Mouse (Mus musculus): ENCODE measurements at regions not wholly inside any gene's neighbourhood (a gene's known extent, or its start where the extent isn't known, plus 50 kb on each side); places are given as distances from the start of the nearest gene placed in this dataset.

DNA sequence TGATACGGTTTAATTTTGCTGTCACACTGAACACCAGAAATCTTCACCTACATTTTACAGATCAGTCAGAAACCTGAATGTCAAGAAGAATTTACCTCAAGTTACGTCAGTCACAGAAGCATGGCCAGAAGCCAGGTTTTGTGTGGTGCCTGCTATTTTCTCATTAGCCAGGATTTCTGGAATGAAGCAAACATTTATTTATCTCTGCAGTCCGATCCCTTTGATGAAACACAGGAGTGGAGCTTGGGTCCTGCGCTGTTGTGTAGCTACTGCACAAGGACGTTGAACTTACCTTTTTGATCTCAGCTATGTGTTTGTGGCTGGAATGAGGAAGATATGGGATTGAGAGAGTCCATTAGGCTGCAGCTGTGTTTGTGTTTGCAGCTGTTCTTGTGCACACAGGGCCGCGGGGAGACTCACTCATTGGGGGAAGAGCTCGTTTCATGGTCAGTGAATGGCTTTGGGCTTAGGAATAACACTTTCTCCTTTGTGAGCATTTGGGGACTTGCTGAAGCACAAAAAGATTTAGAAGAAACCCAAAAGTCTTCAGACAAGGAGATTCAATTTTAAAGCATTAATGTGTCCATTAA, 318.2 kb downstream of the Gpat3 start:
- in situ Hi-C loops (cut with MboI; ENCODE audit: unreplicated experiment in 2 of 2): no loop called here

DNA sequence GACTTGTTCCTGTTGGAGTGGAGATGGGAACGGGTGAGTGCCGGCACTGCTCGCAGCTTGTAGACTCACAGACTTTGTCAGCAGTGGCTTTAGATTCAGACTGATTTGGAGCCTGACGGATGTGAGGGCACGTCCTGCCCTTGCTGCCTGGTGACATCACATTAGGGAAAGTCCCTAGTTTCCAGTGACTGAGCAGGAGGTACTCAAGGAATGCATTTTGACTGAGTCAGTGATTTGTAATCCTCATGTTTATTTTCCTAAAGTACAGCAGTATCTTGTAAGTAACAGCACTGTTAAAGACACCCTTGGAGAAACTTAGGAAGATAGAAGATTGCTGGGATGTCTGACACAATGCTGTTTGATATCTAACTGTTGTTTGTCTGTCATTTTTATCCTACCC, 317.6 kb downstream of the Gpat3 start:
- in situ Hi-C loops (cut with MboI; ENCODE audit: unreplicated experiment in 2 of 2): no loop called here

DNA sequence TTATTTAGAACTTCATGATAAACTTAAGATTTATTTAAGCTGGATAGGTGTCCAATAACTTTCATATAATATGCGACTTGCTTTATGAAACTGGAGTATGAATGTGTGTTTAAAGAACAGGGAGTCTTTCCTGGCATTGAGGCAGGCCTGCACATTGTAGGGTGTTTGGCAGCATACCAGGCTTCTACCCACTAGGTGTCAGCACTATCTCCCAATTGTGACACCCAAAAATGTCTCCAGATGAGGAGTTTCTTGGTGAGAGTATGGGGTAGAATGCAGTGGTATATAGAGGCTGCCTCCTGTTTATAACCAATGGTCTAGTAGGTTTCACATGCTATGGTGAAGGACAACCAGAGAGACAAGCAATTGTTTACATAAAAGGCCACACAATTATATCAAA, 311.9 kb downstream of the Gpat3 start:
- in situ Hi-C loops (cut with MboI; ENCODE audit: unreplicated experiment in 2 of 2): no loop called here

DNA sequence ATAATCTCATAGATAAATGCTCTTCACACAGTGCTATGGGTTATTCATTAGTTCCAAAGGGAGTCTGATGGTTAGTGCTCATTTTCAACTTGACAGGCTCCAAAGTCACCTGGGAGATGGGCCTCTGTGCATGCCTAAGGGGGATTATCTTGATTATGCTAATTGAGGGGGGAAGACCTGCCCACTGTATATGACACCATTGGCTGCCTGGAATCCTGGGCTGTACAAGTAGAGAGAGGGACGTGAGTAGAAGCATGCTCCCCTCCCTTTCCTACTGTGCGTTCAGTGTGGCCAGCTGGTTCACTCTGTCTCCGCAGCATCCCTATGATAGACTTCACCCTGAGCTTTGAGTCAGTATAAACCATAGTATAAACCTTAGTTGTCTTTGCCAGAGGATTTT, 300.8 kb downstream of the Gpat3 start:
- in situ Hi-C loops (cut with MboI; ENCODE audit: unreplicated experiment in 2 of 2): no loop called here

DNA sequence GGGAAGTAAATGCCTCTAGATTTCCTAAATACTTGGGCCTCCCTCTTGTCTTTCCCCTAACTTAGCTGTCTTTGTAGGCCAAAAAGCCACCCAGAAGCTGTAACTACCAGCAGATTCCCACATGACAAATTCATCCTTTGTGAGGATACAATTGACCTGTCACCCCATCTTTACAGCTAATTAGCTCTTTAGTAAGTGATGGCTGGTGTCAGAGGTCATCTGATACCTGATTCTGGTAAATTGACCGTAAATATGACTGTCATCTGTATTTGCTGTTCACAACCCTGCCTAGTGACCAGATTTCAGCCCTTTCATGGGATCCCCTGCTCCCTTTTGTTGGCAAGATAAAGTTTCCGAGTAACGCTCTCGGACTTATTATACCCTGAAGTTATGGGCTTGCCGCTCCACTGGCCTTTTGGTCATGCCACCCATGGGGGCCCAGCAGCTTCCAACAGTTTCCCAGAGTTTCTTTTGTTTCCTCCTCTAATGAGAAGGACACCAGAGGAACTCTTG, 279.5 kb downstream of the Gpat3 start:
- in situ Hi-C loops (cut with MboI; ENCODE audit: unreplicated experiment in 2 of 2): no loop called here

DNA sequence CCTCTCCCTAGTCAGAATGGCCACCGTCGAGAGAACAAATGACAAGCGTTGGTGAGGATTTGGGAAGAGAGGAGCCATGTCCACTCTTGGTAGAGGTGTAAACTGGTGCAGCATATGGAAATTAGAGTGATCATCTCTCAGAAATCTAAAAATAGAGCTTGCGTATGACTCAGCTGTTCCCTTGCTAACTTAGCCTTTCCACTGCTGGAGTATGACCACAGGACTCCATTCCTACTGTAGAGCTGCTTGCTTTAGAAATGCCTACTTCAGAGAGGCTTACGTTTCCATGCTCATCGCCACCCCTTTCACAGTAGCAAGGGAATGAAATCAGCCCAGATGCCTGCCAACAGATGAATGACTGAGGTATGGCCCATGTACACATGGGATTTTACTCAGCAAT, 277.4 kb downstream of the Gpat3 start:
- in situ Hi-C loops (cut with MboI; ENCODE audit: unreplicated experiment in 2 of 2): no loop called here

DNA sequence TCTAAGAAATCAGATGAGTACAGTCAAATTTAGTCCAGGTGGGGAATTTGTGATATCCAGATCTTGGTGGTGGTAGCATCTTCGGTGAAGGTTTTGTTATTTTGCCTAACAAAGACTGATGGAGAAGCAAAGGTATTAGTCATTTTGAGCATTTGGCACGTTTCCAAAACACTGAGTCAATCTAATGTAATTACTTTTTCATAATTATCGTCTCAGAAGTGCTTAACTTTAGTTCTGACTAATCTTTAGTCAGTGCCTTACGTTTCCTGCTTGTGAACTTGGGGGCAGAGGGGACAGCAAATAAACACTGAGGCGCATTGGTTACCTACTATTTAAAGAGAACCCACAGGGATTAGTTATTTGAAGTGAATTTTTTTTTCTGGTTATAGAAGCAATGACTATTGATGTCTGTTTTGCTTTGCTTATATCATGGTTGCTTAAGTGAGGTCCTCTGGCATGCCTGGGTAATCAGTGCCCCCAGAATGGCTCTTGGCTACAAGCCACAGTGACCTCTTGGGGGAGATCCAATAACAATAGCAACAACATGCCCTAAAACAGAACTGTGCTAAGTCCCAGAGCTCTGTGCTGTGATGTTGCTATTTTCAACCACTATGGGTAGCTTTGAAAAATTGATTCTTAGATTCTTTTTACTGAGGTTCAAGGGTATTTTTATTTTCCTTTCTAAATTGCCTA, 275.1 kb downstream of the Gpat3 start:
- in situ Hi-C loops (cut with MboI; ENCODE audit: unreplicated experiment in 2 of 2): no loop called here

DNA sequence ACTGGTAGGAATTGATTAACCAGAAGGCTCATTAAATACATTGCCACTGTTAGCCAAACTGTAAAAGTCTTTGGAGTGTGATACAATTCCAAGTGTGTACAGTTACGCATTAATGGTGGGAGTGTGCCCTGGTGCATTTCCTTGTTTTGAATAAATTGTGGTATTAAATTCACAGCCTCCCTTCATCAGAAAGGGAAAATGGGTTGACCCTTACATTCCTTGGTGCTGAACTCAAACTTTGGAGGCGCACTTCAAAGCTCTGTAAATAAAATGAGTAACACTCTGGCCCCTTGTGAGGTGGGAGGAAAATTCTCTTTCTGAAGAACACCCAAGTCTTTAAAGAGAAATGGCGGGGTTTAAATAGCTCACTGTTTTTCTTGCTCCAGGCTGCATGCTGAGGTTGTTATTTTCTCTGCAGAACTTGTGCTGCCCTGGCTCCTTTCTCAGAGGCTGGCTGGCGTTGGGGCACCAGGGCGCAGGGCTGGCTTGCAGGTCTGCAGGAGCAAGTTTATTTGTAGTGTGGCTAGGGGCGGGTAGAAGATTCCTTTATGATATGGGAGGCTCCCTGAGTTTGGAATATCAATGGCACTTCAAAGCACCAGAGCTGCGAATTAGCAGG, 266.7 kb downstream of the Gpat3 start:
- in situ Hi-C loops (cut with MboI; ENCODE audit: unreplicated experiment in 2 of 2): no loop called here

DNA sequence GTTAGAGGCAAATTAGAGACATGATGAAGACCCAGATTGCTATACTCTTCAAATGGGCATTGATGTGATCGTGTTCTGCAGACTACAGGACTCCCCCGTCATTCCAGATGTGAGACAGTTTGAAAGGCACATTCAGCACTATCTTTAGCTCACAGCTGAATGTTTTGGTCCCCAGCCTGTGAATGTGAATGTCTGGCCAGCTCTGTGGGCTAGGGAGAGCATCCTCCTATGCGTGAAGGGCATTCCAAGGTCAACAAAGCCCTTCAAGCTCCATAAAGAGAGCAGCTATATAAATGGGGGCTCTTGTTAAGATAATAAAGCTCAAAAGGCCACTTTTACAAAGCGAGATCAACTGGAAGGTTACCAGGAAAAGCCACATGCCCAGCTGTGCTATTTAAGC, 266.1 kb downstream of the Gpat3 start:
- in situ Hi-C loops (cut with MboI; ENCODE audit: unreplicated experiment in 2 of 2): no loop called here

DNA sequence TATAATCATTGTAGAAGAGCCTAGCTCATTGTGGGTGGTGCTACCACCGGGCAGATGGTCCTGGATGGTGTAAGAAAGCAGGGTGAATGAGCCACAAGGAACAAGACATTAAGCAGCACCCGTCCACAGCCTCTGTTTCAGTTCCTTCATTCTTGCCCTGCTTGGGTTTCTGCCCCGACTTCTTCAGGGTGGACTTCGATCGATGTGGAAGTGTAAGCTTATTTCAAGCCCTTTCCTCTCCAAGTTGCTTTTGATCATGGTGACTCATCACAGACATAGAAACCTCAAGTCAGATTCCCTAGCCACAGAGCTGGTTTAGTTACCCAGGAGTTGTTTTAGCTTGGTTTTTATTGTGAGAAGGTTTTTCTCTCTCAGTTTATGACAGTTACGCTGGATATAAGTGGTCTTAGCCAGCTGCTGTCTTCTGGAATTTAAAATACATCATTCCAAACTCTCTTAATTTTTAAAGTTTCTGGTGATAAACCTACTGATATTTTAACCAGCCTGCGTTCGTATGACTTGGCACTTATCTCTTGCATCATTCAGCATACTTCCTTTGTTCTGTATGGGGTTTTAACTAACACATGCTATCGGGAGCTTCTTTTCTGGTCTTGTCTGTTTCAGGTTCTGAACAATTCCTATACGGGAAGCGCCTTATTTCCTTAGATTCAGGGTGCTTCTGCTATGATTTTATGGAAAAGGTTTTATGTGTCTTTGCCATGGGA, 255.6 kb downstream of the Gpat3 start:
- in situ Hi-C loops (cut with MboI; ENCODE audit: unreplicated experiment in 2 of 2): no loop called here

DNA sequence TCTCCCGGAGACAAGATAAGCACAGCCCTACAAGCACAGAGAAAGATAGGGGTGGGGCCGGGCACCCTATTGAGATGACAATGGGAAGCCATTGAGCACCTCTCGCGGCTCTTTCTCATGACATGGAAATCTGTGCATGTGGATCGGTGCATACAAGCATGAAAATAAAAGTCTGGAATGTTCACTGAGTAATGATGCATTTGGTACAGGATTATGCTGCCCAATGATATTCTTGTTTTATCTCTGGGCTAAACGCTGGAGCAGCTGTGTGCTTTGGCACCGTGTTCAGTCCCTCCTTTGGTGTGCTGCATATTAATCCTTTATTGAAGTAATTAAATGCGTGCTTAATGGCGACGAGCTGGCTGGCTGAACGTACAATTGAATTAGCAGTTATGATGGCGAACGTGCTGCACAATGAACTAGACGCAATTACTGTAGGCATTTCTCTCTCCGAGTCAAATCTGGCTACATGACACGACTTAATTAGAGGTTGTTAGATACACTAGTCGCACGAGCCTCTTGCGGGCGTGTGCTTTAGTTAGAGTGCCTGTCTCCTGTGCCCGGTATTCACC, 245.6 kb downstream of the Gpat3 start:
- in situ Hi-C loops (cut with MboI; ENCODE audit: unreplicated experiment in 2 of 2): no loop called here

DNA sequence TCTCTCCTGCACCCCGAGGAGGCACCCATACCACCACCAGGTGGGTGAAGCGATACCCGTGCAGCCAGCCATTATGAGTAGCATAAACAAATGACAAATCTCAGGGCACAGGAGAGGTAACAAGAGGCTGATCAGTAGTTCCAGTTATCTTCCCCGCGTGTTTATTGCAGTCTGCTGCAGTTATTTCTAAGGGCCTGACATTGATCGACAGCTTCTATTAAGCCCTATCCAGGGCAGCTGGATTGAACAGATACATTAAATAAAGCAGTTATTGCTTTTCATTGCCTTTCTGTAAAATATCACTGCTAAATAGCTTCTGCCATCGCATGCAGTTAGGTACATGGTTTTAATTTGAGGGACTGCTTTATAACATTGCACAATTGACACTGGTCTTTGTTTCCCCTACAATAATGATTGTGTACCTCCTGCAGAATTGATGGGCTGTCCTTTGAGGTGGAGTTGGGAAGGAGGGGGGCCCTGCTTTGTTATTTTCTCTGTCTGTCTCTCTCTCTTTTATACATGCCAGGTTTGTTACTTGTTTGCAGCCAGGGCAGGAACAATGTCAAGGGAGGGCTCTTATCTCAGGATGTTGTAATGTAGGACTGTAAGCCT, 245.0 kb downstream of the Gpat3 start:
- in situ Hi-C loops (cut with MboI; ENCODE audit: unreplicated experiment in 2 of 2): no loop called here

DNA sequence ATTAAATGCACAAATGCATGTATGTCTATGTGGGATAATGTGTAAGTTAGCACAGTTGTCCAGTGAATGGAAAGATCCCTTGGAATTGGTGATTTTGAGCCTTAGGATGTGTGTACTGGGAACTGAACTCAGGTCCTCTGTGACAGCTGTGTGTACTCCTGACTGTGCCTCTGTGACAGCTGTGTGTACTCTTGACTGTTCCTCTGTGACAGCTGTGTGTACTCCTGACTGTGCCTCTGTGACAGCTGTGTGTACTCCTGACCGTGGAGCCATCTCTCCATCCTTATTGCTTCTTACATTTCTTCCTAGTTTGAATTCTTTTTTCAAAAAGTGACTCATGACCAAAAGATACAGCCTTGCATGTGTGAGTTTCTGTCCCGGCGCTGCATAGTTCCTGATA, 239.7 kb downstream of the Gpat3 start:
- in situ Hi-C loops (cut with MboI; ENCODE audit: unreplicated experiment in 2 of 2): no loop called here

DNA sequence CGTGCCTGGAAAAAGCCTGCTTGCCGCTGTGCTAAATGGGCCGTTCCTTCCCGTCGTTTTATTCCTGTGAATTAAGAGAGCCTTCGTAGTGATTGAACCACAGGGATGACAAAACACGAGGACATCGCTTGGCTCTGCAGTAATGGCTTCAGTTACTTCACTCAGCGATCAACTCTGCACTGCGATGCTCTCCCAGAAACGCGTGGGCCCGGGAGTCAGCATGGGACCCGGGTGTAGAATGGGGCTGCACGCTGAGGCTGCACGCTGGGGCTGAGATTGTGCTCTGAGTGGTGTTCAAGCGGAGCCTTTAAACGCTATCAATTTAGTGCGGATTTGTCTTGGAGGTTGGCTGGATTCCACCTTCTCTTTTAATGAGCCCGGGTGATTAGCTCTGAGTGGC, 237.1 kb downstream of the Gpat3 start:
- in situ Hi-C loops (cut with MboI; ENCODE audit: unreplicated experiment in 2 of 2): no loop called here

DNA sequence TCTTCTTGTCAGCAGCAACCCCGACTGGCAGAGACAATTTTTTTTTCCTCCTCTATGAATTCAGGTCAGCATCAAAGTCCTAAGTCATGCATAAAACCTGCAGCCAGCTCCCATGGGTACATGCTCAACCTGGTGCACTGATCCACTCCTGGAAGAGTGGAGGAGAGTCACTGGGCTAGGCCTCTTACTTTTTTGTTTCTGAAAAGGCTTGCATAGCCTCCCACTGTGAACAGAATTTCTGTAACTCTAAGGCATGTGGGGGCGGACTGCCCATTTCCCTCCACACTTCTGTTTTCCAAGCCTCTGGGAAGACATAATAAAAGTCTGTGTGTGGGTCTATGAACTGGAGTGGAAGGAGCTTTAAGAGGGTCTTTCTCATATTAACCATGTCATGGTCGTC, 218.8 kb downstream of the Gpat3 start:
- in situ Hi-C loops (cut with MboI; ENCODE audit: unreplicated experiment in 2 of 2): no loop called here

DNA sequence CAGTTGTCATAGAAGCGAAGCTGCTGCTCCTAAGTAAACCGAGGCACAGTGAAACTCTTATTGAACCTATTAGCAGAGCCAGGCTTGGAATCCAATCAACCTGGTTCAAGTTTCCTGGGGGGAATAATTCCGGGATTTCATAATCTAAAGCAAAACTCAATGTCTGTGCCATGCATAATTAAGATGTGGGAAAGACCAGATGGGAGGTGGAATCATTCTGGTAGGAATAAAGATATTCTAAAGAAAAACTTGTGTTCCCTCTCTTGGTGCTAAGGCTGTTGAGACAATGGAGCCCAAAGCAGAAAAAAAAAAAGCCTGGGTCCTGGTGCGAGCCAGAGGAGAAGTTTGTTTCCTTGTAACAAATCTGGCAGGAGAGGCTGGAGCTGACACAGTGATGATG, 217.7 kb downstream of the Gpat3 start:
- in situ Hi-C loops (cut with MboI; ENCODE audit: unreplicated experiment in 2 of 2): no loop called here

DNA sequence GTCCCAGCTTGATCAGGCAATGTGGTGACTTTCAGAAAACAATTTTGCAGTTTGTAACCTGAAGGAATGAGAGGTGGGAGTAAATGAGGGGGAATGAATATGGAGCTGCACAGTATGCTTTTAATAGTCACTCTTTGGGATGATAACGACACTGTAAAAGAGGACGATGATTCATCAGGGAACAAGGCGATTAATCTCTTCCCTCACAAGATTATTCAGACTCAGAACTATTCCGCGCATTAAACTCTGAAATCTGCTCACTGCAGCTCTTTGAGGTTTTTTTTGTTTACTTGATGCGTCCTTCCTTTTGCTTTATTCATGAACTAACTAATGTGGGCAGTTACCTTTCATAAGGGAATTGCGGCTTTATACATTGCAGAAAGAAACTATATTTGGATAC, 206.1 kb downstream of the Gpat3 start:
- in situ Hi-C loops (cut with MboI; ENCODE audit: unreplicated experiment in 2 of 2): no loop called here

DNA sequence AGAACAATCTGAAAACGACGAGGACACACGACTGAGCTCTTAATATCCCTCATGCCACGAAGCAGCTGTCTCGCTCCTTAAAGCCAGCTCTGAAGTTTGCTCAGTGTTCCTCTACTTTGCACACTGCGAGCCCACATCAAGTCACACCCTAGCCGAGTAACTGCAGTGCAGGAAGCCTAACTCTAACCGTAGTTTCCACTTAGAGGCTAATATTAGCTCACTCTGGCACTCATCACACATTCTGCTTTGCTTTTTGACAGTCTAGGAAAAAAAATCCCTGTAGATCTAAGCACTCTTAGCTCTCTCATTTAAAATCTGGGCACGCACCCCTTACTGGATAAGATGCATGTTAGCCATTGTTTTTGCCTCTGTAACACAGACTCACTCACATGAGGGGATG, 195.0 kb downstream of the Gpat3 start:
- in situ Hi-C loops (cut with MboI; ENCODE audit: unreplicated experiment in 2 of 2): no loop called here

DNA sequence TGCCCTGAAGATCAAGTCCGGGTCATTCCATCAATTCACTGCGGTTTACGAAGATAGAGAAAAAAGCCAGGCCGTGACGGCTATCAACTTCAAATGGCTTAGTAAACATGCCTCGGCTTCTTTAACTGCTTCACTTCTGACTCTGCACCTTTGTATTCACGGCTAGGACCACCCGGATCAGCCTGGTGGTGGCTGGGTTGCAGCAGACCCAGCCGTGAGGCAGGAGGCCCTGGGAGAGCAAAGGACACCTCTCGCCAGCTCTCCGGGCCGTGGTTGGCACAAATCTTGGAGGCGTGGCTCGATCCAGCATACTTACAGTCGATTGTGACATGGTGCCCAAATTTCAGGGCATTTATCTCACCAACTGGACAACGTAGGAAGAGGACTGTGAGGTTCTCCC, 187.5 kb downstream of the Gpat3 start:
- in situ Hi-C loops (cut with MboI; ENCODE audit: unreplicated experiment in 2 of 2): no loop called here

DNA sequence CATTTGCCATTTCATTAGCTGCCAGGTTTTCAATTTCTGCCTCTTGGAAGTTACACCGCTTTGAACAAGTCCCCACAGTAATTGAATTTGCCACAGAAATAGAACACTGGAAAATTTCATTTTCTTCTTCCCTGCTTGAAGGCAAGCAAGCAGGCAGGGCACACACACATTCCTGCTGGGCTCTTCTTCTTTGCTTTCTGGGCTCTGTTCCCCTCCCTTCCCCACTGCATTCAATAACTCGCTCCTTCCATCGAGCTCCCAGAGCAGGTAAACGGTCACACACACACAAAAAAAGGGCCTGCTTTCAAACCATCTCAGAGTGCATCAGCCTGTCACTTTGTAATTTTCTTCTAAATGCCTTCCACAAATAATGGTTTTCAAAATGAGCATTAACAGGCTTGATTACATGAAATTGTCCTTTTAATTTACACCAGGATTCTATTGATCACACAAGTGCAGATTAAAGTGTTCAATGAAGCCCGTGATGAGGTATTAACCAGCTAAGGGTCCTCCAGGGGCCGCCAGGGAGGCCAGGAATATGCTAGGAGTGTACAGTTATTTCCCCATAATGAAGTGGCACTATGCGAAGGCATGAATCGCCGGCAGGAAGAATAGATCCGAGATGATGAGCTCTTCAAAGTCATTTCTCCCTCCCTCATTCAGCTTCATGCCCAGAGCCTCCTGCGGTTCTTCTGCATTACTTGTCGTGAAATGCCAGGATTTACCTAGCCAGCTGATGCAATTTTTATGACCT, 186.8 kb downstream of the Gpat3 start:
- in situ Hi-C loops (cut with MboI; ENCODE audit: unreplicated experiment in 2 of 2): no loop called here

Measured in v-Abl transformed pro-B cells (cell line).